Mouse (Mus musculus) layer of hippocampus, adult 2 months (tissue): ENCODE measurements around the gene Yars. TPM values are rescaled to one million over a fixed set of nuclear protein-coding genes. Genes with fewer than 3 reads are reported as not detected.

Source experiments
- DNase-seq, 2 experiments: peaks; one replicate each; pipeline ENCODE4 v3.0.0; 2022; ENCODE audit warnings: low spot score in 2 of 2
- H3K27ac ChIP-seq: fragments of 200-600 bp; 2 replicates; pipeline ENCODE4 v1.8.1; 2022
- H3K4me3 ChIP-seq: fragments of 200-600 bp; 2 replicates; pipeline ENCODE4 v1.8.1; 2022; ENCODE audit warnings: mild to moderate bottlenecking
- CTCF ChIP-seq: fragments of 200-600 bp; conservative IDR thresholded peaks from 2 replicates; pipeline ENCODE4 v1.8.1; 2022; ENCODE audit warnings: antibody characterized with exemption, mild to moderate bottlenecking, moderate library complexity
- long read RNA-seq, 2 experiments: library from polyadenylated mRNA; stranded (forward); transcript quantifications; one replicate each; pipeline ENCODE4 v2.0.0; 2021; ENCODE audit warnings: borderline mapping rate in 2 of 2
- total RNA-seq, 2 experiments: library from RNA; stranded (reverse); gene quantifications; 2 replicates each; pipeline ENCODE4 v1.2.3; 2021

Yars gene
- total RNA-seq = 10 to 100 TPM; 93.4 to 95.1 TPM
- long read RNA-seq, experiment 1, transcript Yars-201 (13 exons, 2,909 nt) = major isoform, 92 of 99 reads
- long read RNA-seq, experiment 1, partial matches to known transcripts = 6 of 99 reads
- long read RNA-seq, experiment 1, other reads (novel, unspliced or antisense) = 1 of 99 reads
- long read RNA-seq, experiment 2, transcript Yars-201 (13 exons, 2,909 nt) = major isoform, 116 of 137 reads
- long read RNA-seq, experiment 2, partial matches to known transcripts = 11 of 137 reads
- long read RNA-seq, experiment 2, other reads (novel, unspliced or antisense) = 10 of 137 reads

DNA sequence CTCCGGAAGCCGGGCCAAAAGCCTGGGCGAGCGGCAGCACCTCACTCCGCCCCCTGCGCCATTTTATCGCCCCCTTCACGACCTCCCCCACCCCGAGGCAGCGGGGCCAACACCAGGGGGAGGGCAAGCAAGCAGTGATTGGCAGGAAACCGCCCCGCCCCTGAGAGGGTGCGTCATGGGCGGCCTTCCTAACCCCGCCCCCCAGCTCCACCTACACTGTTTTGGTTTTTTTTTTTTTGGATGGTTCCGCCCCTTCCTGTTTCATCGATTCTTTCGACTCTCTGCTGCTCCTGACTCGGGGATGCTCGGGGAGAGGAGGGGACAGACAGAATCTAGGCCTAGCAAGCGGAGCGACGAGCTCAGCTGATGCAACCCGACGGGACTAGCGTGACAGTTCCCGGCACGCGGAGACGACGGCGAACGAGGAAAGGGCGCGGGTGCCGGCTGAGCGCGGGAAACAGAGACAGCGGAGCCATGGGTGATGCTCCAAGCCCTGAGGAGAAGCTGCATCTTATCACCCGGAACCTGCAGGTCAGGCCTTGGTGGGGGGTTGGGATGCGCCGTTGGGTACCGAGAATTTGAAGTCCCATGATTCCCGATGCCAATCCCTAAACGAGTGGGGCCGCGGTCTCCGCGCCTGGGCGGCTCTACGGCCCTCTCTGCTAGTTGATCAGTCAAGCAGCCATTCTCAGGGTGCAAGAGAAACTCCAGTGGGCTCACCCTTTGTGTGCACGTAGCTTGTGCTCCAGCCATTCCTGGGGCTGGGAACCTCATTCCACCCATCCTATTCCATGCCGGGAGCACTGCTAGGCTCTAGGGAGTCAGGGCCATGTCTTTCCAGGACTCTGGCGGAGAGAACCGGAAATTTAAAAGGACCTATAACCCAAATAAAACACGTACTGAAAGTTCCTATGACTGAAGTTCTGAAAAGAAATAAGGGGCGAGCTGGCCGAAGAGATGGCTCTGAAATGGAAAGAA lies at the start of gene Yars, which contains the start of gene S100pbp:
Yars (plus strand) TSS at position 219 of the 978 bp plus-strand sequence.
S100pbp (minus strand) TSS at position 186 of the 978 bp plus-strand sequence.
- peak; percentile 97 for DNase-seq
- peak within 1 kb of the TSS; percentile 95 for H3K27ac ChIP-seq
- no peak for TF ChIP-seq CTCF
- peak within 1 kb of the TSS; percentile 94 for H3K4me3 ChIP-seq

DNA sequence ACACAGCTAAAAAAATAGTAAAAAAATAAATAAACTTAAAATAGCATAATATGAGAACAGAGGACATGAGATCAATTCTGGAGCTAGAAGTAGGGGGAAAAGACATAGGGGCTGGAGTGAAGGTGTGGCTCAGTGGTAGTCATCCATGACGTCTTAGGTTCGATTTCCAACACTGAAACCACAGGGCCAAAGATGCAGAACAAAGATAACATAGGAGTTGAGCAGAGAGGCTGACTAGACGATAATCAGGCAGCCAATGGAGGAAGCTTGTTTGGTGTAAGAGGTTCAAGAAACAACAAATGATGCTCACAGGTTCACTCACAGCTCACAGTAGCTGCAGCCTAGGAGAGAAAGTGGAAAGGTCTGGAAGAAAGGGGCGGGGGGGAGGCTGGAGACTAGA lies 48.8 kb upstream of the Yars start:
- TF ChIP-seq CTCF = no peak

GRCm38 (mm10) chr4:129141560-129142438 lies 47.8 kb upstream of the Yars start:
- no peak for DNase-seq
- Histone ChIP-seq H3K4me3 (no peak overlapping the region), H3K27ac (peak overlapping the region; percentile 65; the same call in 1 of the 2 replicates)
- TF ChIP-seq CTCF = no peak

More for the DNA sequence above, 48.8 kb upstream of the Yars start:
- Histone ChIP-seq H3K27ac (peak overlapping the region; percentile 65; the same call in 1 of the 2 replicates), H3K4me3 (no peak overlapping the region)
- no peak for DNase-seq

GRCm38 (mm10) chr4:129142439-129143045 lies 47.0 kb upstream of the Yars start:
- Histone ChIP-seq H3K4me3 (no peak overlapping the region), H3K27ac (peak overlapping the region; percentile 65; the same call in 1 of the 2 replicates)
- TF ChIP-seq CTCF = no peak
- DNase-seq = no peak

- TF ChIP-seq CTCF = no peak
- DNase-seq = no peak
- H3K27ac ChIP-seq = peak overlapping the region; percentile 84
- H3K4me3 ChIP-seq = no peak overlapping the region
These were observed 46.1 kb upstream of the Yars start for GRCm38 (mm10) chr4:129143509-129143908.

GRCm38 (mm10) chr4:129144401-129145367 lies 44.9 kb upstream of the Yars start:
- Histone ChIP-seq H3K27ac (peak overlapping the region; percentile 84), H3K4me3 (no peak overlapping the region; the same call in 1 of the 2 replicates)
- peak; percentile 78 to 85 for DNase-seq
- TF ChIP-seq CTCF = no peak

GRCm38 (mm10) chr4:129145411-129145810 lies 44.1 kb upstream of the Yars start:
- no peak overlapping the region for H3K4me3 ChIP-seq
- peak overlapping the region; percentile 84 for H3K27ac ChIP-seq
- no peak for DNase-seq
- no peak for TF ChIP-seq CTCF

DNA sequence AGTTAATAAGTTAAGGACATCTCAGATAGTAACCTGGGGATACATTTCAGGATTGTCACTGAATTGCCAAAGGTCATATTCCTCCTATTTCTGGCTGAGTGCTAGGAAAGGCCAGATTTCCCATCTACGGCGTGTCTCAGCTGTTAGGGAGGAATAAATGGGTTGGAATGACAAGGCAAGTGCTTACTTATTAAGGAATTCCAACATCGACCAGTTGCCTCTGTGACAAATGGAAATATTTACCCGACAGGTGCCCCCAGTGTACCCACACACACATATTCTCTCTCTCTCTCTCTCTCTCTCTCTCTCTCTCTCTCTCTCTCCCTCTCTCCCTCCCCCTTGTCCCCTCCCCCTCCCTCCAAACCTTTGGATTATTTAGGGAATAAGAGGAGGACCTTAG lies 43.6 kb upstream of the Yars start:
- no peak for DNase-seq
- H3K4me3 ChIP-seq = no peak overlapping the region
- H3K27ac ChIP-seq = peak overlapping the region; percentile 84; the same call in 1 of the 2 replicates
- TF ChIP-seq CTCF = no peak

GRCm38 (mm10) chr4:129146392-129146791 lies 43.2 kb upstream of the Yars start:
- Histone ChIP-seq H3K27ac (peak overlapping the region; percentile 52; the same call in 1 of the 2 replicates), H3K4me3 (no peak overlapping the region)
- TF ChIP-seq CTCF = no peak
- DNase-seq = no peak

- no peak for TF ChIP-seq CTCF
- Histone ChIP-seq H3K27ac (peak overlapping the region; percentile 81), H3K4me3 (no peak overlapping the region)
- DNase-seq = peak in 1 of 2 experiments; percentile 50
These were observed 41.9 kb upstream of the Yars start for GRCm38 (mm10) chr4:129147552-129148103.

DNA sequence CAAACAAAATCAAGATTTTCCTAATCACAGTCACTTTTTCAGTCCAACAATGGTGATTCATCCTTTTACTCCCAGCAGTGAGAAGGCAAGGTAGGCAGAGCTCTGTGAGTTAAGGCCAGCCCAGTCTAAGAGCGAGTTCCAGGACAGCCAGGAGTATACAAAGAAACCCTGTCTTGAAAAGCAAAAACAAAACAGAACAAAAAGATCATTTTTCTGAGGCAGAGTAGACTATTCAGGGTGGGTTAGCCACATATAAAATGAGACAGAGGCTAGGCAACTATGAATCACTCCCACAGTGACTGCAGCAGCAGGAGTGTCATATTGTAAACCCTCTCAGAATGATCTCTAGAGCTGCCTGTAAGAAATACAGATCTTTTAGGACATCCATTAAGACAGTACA lies 40.2 kb upstream of the Yars start:
- H3K27ac ChIP-seq = peak overlapping the region; percentile 81
- DNase-seq = no peak
- H3K4me3 ChIP-seq = no peak overlapping the region
- TF ChIP-seq CTCF = no peak
